In genomic region chr6:101949681-101950080, GRCm38 (mm10) we compare ENCODE assay signal across 26 mouse cellular contexts.
DNase-seq lines count a peak whose midpoint lies in the region; ATAC-seq and TF ChIP-seq lines count a peak whose summit lies in the region.
"Had no signal": no experiment of that assay in that cellular context is flagged by ENCODE, and none has a peak within 500 bp of the region (broad histone marks: within the 10 kb centered on the region; RNA-seq: fewer than 3 reads in every experiment).

No protein-coding gene starts in this region.

- H3K4me3 ChIP-seq in embryonic facial prominence, embryonic 14.5 days (ENCODE audit: low read depth, low read length): no peak overlapping the region
- H3K4me3 ChIP-seq in embryonic facial prominence, embryonic 10.5 days: no peak overlapping the region
- H3K4me3 ChIP-seq in lung, embryonic 14.5 days (ENCODE audit: low read depth, low read length): no peak overlapping the region
- H3K4me3 ChIP-seq in intestine, embryonic 15.5 days (replicated peaks): no peak overlapping the region
- H3K4me3 ChIP-seq: embryonic facial prominence, embryonic 12.5 days; forebrain, embryonic 10.5 days; hindbrain, embryonic 12.5 days; liver, embryonic 15.5 days; lung, embryonic 15.5 days; midbrain, embryonic 10.5 days; neural tube, embryonic 13.5 days had no signal

- no peaks in the 10 kb centered on the region for H3K4me1 ChIP-seq in embryonic facial prominence, embryonic 14.5 days (ENCODE audit: control insufficient read depth, insufficient read depth, low read length)
- H3K4me1 ChIP-seq in embryonic facial prominence, embryonic 10.5 days: no peaks in the 10 kb centered on the region
- H3K4me1 ChIP-seq in lung, embryonic 14.5 days (ENCODE audit: insufficient read depth): no peaks in the 10 kb centered on the region
- H3K4me1 ChIP-seq in intestine, embryonic 15.5 days (replicated peaks): no peaks in the 10 kb centered on the region
- H3K4me1 ChIP-seq: embryonic facial prominence, embryonic 12.5 days; forebrain, embryonic 10.5 days; hindbrain, embryonic 12.5 days; liver, embryonic 15.5 days; lung, embryonic 15.5 days; midbrain, embryonic 10.5 days; neural tube, embryonic 13.5 days had no signal

- H3K27me3 ChIP-seq in embryonic facial prominence, embryonic 14.5 days (replicated peaks; ENCODE audit: control insufficient read depth, insufficient read depth, low read length): no peaks in the 10 kb centered on the region
- H3K27me3 ChIP-seq in embryonic facial prominence, embryonic 10.5 days (replicated peaks; ENCODE audit: low read depth, poor library complexity, severe bottlenecking): no peaks in the 10 kb centered on the region
- no peaks in the 10 kb centered on the region for H3K27me3 ChIP-seq in lung, embryonic 14.5 days (ENCODE audit: insufficient read depth, low read length)
- no peaks in the 10 kb centered on the region for H3K27me3 ChIP-seq in intestine, embryonic 15.5 days (replicated peaks)
- H3K27me3 ChIP-seq: embryonic facial prominence, embryonic 12.5 days; hindbrain, embryonic 12.5 days; liver, embryonic 15.5 days; lung, embryonic 15.5 days; neural tube, embryonic 13.5 days had no signal

- intact Hi-C loops in heart, postnatal 25 days (cut with DNase I): no loop called here

- no peak overlapping the region for H3K4me2 ChIP-seq in embryonic facial prominence, embryonic 14.5 days (ENCODE audit: low read depth, low read length)
- no peak overlapping the region for H3K4me2 ChIP-seq in lung, embryonic 14.5 days
- H3K4me2 ChIP-seq in intestine, embryonic 15.5 days (replicated peaks): no peak overlapping the region
- H3K4me2 ChIP-seq: embryonic facial prominence, embryonic 12.5 days; heart, embryonic 11.5 days; hindbrain, embryonic 12.5 days; liver, embryonic 15.5 days; lung, embryonic 15.5 days; neural tube, embryonic 13.5 days had no signal

- WGBS in embryonic facial prominence, embryonic 14.5 days: 37% methylated on average over 3 of the region's 3 CpGs
- 93% methylated on average over 3 of the region's 3 CpGs for WGBS in embryonic facial prominence, embryonic 10.5 days
- whole genome bisulfite sequencing in lung, embryonic 14.5 days: 27% methylated on average over 3 of the region's 3 CpGs
- WGBS in intestine, embryonic 15.5 days: 41% methylated on average over 3 of the region's 3 CpGs

- no peak for ATAC-seq in embryonic facial prominence, embryonic 14.5 days (ENCODE audit: low read depth)
- ATAC-seq in lung, embryonic 14.5 days (ENCODE audit: insufficient read depth): peak; percentile 60; the same call in 1 of the 2 replicates
- no peak for ATAC-seq in intestine, embryonic 15.5 days
- ATAC-seq: activated CD4-positive, CD25-positive, alpha-beta regulatory T cell, adult 4 months; hindbrain, postnatal 0 days; intestine, embryonic 16.5 days had no signal

- H3K27ac ChIP-seq in embryonic facial prominence, embryonic 14.5 days (replicated peaks; ENCODE audit: low read depth, low read length): no peak overlapping the region
- H3K27ac ChIP-seq in embryonic facial prominence, embryonic 10.5 days (replicated peaks): no peak overlapping the region
- H3K27ac ChIP-seq in lung, embryonic 14.5 days (ENCODE audit: low read depth): no peak overlapping the region
- no peak overlapping the region for H3K27ac ChIP-seq in intestine, embryonic 15.5 days
- H3K27ac ChIP-seq: embryonic facial prominence, embryonic 12.5 days; forebrain, embryonic 10.5 days; hindbrain, embryonic 12.5 days; hindbrain, postnatal 0 days; liver, embryonic 15.5 days; lung, embryonic 15.5 days; midbrain, embryonic 10.5 days; neural tube, embryonic 13.5 days had no signal

- TF ChIP-seq CTCF in lung, embryonic 14.5 days (IDR thresholded peaks at IDR 0.05; ENCODE audit: low read depth): no peak

- no peak overlapping the region for H3K9ac ChIP-seq in embryonic facial prominence, embryonic 14.5 days (ENCODE audit: low read depth, low read length)
- no peak overlapping the region for H3K9ac ChIP-seq in lung, embryonic 14.5 days
- H3K9ac ChIP-seq in intestine, embryonic 15.5 days: no peak overlapping the region
- H3K9ac ChIP-seq: embryonic facial prominence, embryonic 12.5 days; hindbrain, embryonic 12.5 days; liver, embryonic 15.5 days; lung, embryonic 15.5 days; neural tube, embryonic 13.5 days had no signal

- 0 out of 2 replicates have a peak, but pooled peaks cover 3% of the 10 kb centered on the region for H3K9me3 ChIP-seq in embryonic facial prominence, embryonic 14.5 days (ENCODE audit: control insufficient read depth, low read length)
- H3K9me3 ChIP-seq in embryonic facial prominence, embryonic 10.5 days: no peaks in the 10 kb centered on the region
- no peaks in the 10 kb centered on the region for H3K9me3 ChIP-seq in lung, embryonic 14.5 days (ENCODE audit: low read depth, low read length)
- no peaks in the 10 kb centered on the region for H3K9me3 ChIP-seq in intestine, embryonic 15.5 days
- H3K9me3 ChIP-seq: embryonic facial prominence, embryonic 12.5 days; forebrain, embryonic 10.5 days; hindbrain, embryonic 12.5 days; lung, embryonic 15.5 days; midbrain, embryonic 10.5 days; neural tube, embryonic 13.5 days had no signal

- DNase-seq in embryonic facial prominence, embryonic 14.5 days (ENCODE audit: low spot score): peak; percentile 80
- no peak for DNase-seq in embryonic facial prominence, embryonic 10.5 days (ENCODE audit: low spot score)
- peak; percentile 17 for DNase-seq in heart, postnatal 4 days
- no peak for DNase-seq in heart, postnatal 25 days (ENCODE audit: low spot score)
- DNase-seq in lung, embryonic 14.5 days: peak; percentile 77
- no peak for DNase-seq in lung, postnatal 25 days (ENCODE audit: low spot score)
- peak; percentile 86 for DNase-seq in Muller cell, postnatal 12 days (ENCODE audit: inconsistent ontology term)
- DNase-seq: cerebellum, adult 11 months; cerebellum, adult 9-10 months; cerebellum, postnatal 36 days; gastrocnemius, postnatal 10 days; layer of hippocampus, postnatal 36 days; thymus, adult 2 months; thymus, postnatal 36 days had no signal

- no peaks in the 10 kb centered on the region for H3K36me3 ChIP-seq in embryonic facial prominence, embryonic 14.5 days (ENCODE audit: control insufficient read depth, insufficient read depth, low read length)
- no peaks in the 10 kb centered on the region for H3K36me3 ChIP-seq in embryonic facial prominence, embryonic 10.5 days (replicated peaks)
- H3K36me3 ChIP-seq in lung, embryonic 14.5 days (ENCODE audit: insufficient read depth): no peaks in the 10 kb centered on the region
- H3K36me3 ChIP-seq in intestine, embryonic 15.5 days: no peaks in the 10 kb centered on the region
- H3K36me3 ChIP-seq: embryonic facial prominence, embryonic 12.5 days; forebrain, embryonic 10.5 days; hindbrain, embryonic 12.5 days; liver, embryonic 15.5 days; lung, embryonic 15.5 days; midbrain, embryonic 10.5 days; neural tube, embryonic 13.5 days had no signal

Comparison
In these comparisons a context has a peak if more than half of its experiments do, and no peak if none do; other contexts are left out.
1. DNase-seq: peak in embryonic facial prominence, embryonic 14.5 days (single experiment), heart, postnatal 4 days (single experiment), lung, embryonic 14.5 days (single experiment) and Muller cell, postnatal 12 days (single experiment); none in embryonic facial prominence, embryonic 10.5 days (single experiment), heart, postnatal 25 days (single experiment) and lung, postnatal 25 days (single experiment).